Mouse (Mus musculus) limb, embryonic 12.5 days (tissue): ENCODE results near the gene Hmcn1. TPM values are rescaled to one million over a fixed set of nuclear protein-coding genes. Genes with fewer than 3 reads are reported as not detected.

Experiments used
- ATAC-seq: fragments of 200-750 bp; cut with Nextera tagmentation; 2 replicates; pipeline ENCODE4 v1.8.0; 2017; ENCODE audit warnings: low read depth, moderate TSS enrichment; ENCODE audit not compliant: insufficient number of reproducible peaks, insufficient read depth, low FRiP score, low TSS enrichment
- H3K27ac ChIP-seq: fragments of 300-500 bp; sonication (generic); 2 replicates; pipeline ENCODE4 v1.5.1; 2016; ENCODE audit warnings: mild to moderate bottlenecking, moderate library complexity
- H3K27me3 ChIP-seq: fragments of 300-500 bp; sonication (generic); 2 replicates; pipeline ENCODE4 v1.6.1; 2016; ENCODE audit warnings: mild to moderate bottlenecking, moderate library complexity
- H3K36me3 ChIP-seq: fragments of 300-500 bp; sonication (generic); 2 replicates; pipeline ENCODE4 v1.6.1; 2016; ENCODE audit warnings: mild to moderate bottlenecking, moderate library complexity
- H3K4me1 ChIP-seq: fragments of 300-500 bp; sonication (generic); replicated peaks from 2 replicates; pipeline ENCODE4 v1.6.1; 2016
- H3K4me2 ChIP-seq: fragments of 300-500 bp; sonication (generic); 2 replicates; pipeline ENCODE4 v1.6.1; 2016; ENCODE audit warnings: mild to moderate bottlenecking, moderate library complexity
- H3K4me3 ChIP-seq: fragments of 300-500 bp; sonication (generic); replicated peaks from 2 replicates; pipeline ENCODE4 v1.5.1; 2016; ENCODE audit warnings: mild to moderate bottlenecking
- H3K9ac ChIP-seq: fragments of 300-500 bp; sonication (generic); replicated peaks from 2 replicates; pipeline ENCODE4 v1.6.1; 2016; ENCODE audit warnings: mild to moderate bottlenecking, moderate library complexity
- H3K9me3 ChIP-seq: fragments of 300-500 bp; sonication (generic); 2 replicates; pipeline ENCODE4 v1.6.1; 2016; ENCODE audit warnings: mild to moderate bottlenecking, moderate library complexity
- WGBS: fragments of 180-500 bp; shearing (Covaris S2); methylation state at CpG from one replicate; pipeline ENCODE4 v1.1.7; 2016; 5-methylcytosine and 5-hydroxymethylcytosine counted together
- polyA plus RNA-seq: library from polyadenylated mRNA; unstranded; fragments of >200 nt; fragmentation: Nextera tagmentation; extraction: Ambion mirVana; gene quantifications from 2 replicates; pipeline ENCODE4 v1.2.1, GENCODE M21; 2016

Gene Hmcn1
- polyA plus RNA-seq, 1 experiment from 2014 or later = 25.6 TPM

DNA sequence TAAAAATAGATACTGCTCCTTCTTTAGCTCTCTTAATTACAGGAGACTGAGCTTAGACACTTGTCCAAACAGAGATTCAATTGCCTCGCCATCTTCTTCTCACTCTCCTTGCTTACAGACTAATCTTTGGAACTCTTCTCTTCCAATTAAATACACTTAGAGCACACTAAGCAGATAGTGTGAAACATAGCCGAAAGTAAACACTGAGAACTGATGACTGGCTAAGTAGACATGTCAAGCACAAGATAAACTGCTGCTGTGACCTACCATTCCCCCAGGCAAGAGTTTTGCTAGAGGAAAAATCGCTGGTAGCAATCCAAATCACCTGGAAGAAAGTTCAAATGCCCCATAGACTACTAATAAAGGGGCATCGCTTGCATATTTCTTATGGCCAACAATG lies 178.3 kb downstream of the Hmcn1 start:
- no peak overlapping the region for H3K4me2 ChIP-seq
- no peaks in the 10 kb centered on the region for H3K9me3 ChIP-seq
- WGBS = 65% methylated on average over 4 of the region's 4 CpGs
- no peak for ATAC-seq
- H3K4me3 ChIP-seq = no peak overlapping the region
- 0 out of 2 replicates have a peak overlapping the region, but pooled peaks have one; percentile 3 for H3K27ac ChIP-seq
- H3K36me3 ChIP-seq = peaks cover 10% of the 10 kb centered on the region; the same call in 1 of the 2 replicates
- no peaks in the 10 kb centered on the region for H3K27me3 ChIP-seq
- peaks cover 15% of the 10 kb centered on the region for H3K4me1 ChIP-seq
- H3K9ac ChIP-seq = no peak overlapping the region

DNA sequence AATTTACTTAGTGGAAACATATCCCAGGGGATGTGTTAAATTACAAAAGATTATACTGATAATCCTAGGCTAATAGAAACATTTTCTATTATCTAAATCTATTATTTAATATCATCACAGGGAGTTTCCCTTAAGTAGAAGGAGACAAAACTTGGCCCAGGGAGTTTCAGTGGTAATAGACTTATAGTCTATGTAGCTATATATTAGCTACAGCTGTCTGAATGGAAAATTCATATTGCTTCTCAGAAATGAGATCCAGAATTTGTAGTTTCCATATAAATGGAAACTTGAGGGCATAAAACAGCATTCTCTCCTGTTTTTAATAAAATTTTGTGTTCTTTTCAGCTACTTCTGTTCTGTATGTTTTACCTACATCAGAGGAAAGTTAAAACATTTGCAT lies 179.9 kb downstream of the Hmcn1 start:
- H3K27ac ChIP-seq = no peak overlapping the region

DNA sequence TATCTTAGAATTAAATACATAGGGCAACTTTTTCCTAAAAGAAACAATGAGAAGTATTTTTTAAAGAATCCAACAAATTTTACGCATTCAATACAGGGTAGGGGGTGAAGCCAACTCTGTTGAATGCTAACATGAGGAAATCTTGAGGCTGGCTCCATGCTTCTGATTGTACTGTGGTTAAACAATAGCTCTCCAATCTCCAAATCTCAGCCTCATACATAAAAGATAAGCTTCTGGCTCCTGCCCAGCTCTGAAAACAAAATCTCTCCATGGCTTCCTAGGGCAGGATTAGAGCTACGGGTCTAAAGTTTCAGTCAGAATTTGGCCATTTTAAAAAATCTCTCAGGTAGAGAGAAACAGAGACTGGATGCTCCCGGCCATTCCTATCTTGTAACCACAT lies 186.4 kb downstream of the Hmcn1 start:
- H3K9ac ChIP-seq = no peak overlapping the region
- no peak for ATAC-seq
- peaks cover 27% of the 10 kb centered on the region for H3K36me3 ChIP-seq
- no peaks in the 10 kb centered on the region for H3K4me1 ChIP-seq
- no peak overlapping the region for H3K4me3 ChIP-seq
- no peak overlapping the region for H3K4me2 ChIP-seq
- H3K9me3 ChIP-seq = no peaks in the 10 kb centered on the region
- H3K27me3 ChIP-seq = no peaks in the 10 kb centered on the region
- 88% methylated on average over 3 of the region's 3 CpGs for WGBS
- no peak overlapping the region for H3K27ac ChIP-seq

More for the DNA sequence above, 179.9 kb downstream of the Hmcn1 start:
- H3K36me3 ChIP-seq = peaks cover 16% of the 10 kb centered on the region
- no peaks in the 10 kb centered on the region for H3K27me3 ChIP-seq
- H3K9me3 ChIP-seq = no peaks in the 10 kb centered on the region
- H3K9ac ChIP-seq = no peak overlapping the region
- H3K4me2 ChIP-seq = no peak overlapping the region
- no peak for ATAC-seq
- no peak overlapping the region for H3K4me3 ChIP-seq
- peaks cover 15% of the 10 kb centered on the region for H3K4me1 ChIP-seq

DNA sequence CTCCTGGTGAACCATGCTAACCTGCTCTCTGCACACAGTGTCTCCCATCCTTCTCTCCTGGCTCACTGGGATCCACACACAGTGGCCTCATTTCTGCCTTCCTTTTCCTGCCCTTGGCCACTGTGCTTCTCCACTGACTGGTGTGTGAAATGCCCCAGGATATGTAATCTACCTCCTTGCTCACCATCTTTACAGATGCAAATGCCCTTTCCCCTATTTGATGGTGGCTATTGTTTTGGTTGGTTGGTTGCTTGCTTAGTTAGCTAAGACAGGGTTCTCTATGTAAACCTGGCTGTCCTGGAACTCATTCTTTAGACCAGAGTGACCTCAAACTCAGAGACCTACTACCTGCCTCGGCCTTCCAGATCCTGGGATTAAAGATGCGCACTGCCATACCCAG lies 187.8 kb downstream of the Hmcn1 start:
- no peak overlapping the region for H3K4me3 ChIP-seq
- ATAC-seq = no peak
- no peaks in the 10 kb centered on the region for H3K4me1 ChIP-seq
- no peaks in the 10 kb centered on the region for H3K27me3 ChIP-seq
- 87% methylated on average over 2 of the region's 2 CpGs for WGBS
- no peak overlapping the region for H3K27ac ChIP-seq
- H3K9ac ChIP-seq = no peak overlapping the region
- peaks cover 37% of the 10 kb centered on the region for H3K36me3 ChIP-seq
- H3K9me3 ChIP-seq = no peaks in the 10 kb centered on the region
- no peak overlapping the region for H3K4me2 ChIP-seq

DNA sequence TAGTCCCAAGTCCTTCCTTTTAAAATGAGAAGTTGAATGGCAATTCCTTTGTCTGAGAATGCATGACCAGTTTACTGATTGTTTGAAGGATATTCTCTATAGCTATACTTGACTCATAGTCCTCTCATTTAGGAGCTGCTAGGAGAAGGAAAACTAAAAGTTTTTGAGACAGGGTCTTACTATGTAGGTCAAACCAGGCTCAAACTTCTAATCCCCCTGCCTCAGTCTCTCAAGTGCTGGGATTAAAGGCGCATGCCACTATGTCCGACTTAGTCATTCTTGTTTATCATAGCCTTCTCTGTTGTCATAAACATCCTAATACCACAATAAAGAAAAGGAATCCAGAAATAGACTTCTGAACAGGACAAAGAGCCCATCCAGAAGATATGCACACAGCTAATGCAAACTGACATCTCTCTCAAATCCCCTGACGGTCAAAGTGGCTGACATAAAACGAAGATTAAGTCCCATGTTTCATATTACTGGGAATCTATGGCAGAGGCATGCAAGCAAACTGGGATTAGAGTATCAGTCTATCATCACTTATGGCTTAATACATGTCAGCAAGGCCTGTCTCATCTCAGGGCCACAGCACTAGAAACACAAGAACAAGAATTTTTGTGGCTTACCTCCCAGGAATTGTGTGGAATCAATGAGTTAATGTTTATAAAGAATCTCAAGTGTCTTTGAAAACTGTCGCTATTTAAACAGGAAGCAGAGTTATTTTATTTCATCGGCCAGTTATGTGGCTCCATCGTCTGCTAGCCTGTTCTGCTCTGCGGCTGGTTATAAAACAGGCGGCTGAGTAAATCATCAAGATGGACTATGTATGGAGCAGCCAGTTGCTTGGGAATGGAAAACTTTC lies 188.8 kb downstream of the Hmcn1 start:
- Histone ChIP-seq H3K4me1 (no peaks in the 10 kb centered on the region), H3K27me3 (no peaks in the 10 kb centered on the region), H3K4me3 (no peak overlapping the region), H3K4me2 (no peak overlapping the region), H3K27ac (no peak overlapping the region), H3K9ac (no peak overlapping the region), H3K9me3 (no peaks in the 10 kb centered on the region), H3K36me3 (peaks cover 36% of the 10 kb centered on the region)
- ATAC-seq = no peak
- WGBS = 73% methylated on average over 9 of the region's 9 CpGs

DNA sequence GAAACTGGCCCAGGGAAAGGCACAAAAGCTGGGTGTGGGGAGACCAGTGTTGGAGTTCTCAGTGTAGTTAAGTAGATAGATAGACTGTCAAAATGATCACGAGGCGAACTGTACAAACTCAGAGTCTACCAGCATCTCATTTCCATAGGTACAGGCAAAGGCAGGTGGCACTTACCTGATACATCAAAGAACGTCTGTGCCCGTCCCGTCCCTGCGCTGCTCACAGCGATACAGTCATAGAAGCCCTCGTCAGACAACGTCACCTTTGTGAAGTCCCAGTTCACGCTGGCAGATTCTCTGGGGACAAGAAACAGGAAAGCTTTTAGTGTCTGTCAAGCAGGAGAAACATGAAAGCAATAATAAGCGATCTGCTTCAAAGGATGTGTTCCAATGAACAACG lies 190.6 kb downstream of the Hmcn1 start:
- Histone ChIP-seq H3K4me2 (no peak overlapping the region), H3K4me3 (no peak overlapping the region), H3K27ac (no peak overlapping the region), H3K9me3 (no peaks in the 10 kb centered on the region), H3K27me3 (no peaks in the 10 kb centered on the region), H3K4me1 (no peaks in the 10 kb centered on the region), H3K9ac (no peak overlapping the region), H3K36me3 (peaks cover 36% of the 10 kb centered on the region)
- ATAC-seq = no peak
- WGBS = 90% methylated on average over 12 of the region's 12 CpGs

DNA sequence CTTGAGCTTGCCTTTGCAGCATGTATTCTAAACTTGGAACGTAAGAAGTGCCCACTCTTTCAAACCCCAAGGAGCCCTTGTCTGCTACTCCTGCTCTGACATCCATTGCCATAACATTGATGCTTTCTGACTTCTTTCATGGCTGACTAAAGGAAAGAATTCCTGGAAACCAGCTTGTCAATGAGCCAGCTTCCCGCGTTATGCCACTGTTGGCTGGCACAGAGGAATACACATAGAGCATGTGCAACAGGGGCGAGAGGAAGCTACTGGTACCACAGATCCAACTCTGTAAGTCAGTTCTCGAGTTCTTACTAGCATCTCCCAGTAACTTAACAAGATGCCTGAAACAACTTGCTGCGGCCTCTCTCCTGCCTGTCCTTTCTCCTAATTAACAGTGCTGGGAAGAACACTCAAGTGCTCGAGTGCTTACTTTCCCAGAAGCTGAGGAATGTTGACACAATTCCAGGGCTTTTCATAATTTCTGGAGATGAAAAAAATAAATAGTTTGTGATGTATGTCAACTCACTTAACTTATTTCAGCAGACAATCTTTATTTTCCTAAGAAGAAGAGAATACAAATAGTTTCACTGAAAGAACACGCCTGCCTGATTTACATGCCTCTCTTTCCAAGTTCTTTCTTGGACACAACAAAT lies 192.5 kb downstream of the Hmcn1 start:
- no peak for ATAC-seq
- Histone ChIP-seq H3K9me3 (no peaks in the 10 kb centered on the region), H3K27ac (no peak overlapping the region), H3K4me1 (no peaks in the 10 kb centered on the region), H3K9ac (no peak overlapping the region), H3K4me3 (no peak overlapping the region), H3K36me3 (peaks cover 53% of the 10 kb centered on the region), H3K4me2 (no peak overlapping the region), H3K27me3 (no peaks in the 10 kb centered on the region)
- WGBS = 87% methylated on average over 8 of the region's 8 CpGs

DNA sequence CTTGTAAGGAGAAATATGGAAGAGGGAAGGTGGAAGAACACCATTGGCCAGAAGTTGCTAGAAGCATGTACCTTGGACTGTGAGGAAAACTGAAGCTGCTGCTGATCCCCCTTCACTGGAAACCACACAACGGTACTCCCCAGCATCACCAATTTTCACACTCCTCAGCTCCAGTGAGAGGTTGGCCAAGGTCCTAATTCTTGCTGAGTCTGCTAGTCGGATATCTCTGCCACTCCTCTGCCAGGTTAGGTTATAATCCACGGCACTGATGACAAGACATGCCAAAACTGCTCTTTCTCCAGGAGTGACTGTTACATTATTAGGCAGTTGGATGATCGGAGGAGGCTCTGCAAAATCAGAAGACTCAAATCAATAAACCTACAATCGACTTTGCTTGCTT lies 194.6 kb downstream of the Hmcn1 start:
- H3K4me3 ChIP-seq = no peak overlapping the region
- no peaks in the 10 kb centered on the region for H3K9me3 ChIP-seq
- ATAC-seq = no peak
- H3K27me3 ChIP-seq = no peaks in the 10 kb centered on the region
- no peak overlapping the region for H3K27ac ChIP-seq
- 91% methylated on average over 5 of the region's 5 CpGs for WGBS
- H3K4me1 ChIP-seq = no peaks in the 10 kb centered on the region
- no peak overlapping the region for H3K9ac ChIP-seq
- peaks cover 55% of the 10 kb centered on the region for H3K36me3 ChIP-seq
- no peak overlapping the region for H3K4me2 ChIP-seq

DNA sequence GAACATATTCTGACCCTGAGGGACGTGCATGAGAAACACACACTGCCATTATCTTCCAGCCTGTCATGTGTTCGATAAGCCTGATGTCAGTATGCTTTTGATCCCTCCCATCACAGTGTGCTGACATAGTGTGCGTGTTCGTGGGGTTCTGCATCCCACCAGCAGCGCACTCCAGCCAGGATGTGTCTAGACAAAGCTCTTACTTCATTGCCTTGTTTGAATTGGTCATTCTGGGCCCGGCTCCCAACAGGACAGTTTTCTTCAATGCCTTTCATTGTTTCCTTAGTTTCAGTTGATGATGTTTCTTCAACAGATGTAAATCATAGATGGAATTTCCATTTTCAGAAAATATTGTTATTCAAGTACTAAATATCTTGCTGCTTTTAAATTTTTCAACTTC lies 206.5 kb downstream of the Hmcn1 start:
- Histone ChIP-seq H3K9ac (no peak overlapping the region), H3K27me3 (no peaks in the 10 kb centered on the region), H3K27ac (no peak overlapping the region), H3K4me1 (no peaks in the 10 kb centered on the region), H3K36me3 (peaks cover 4% of the 10 kb centered on the region; the same call in 1 of the 2 replicates), H3K4me3 (no peak overlapping the region), H3K9me3 (no peaks in the 10 kb centered on the region), H3K4me2 (no peak overlapping the region)
- ATAC-seq = no peak
- WGBS = 88% methylated on average over 6 of the region's 6 CpGs

DNA sequence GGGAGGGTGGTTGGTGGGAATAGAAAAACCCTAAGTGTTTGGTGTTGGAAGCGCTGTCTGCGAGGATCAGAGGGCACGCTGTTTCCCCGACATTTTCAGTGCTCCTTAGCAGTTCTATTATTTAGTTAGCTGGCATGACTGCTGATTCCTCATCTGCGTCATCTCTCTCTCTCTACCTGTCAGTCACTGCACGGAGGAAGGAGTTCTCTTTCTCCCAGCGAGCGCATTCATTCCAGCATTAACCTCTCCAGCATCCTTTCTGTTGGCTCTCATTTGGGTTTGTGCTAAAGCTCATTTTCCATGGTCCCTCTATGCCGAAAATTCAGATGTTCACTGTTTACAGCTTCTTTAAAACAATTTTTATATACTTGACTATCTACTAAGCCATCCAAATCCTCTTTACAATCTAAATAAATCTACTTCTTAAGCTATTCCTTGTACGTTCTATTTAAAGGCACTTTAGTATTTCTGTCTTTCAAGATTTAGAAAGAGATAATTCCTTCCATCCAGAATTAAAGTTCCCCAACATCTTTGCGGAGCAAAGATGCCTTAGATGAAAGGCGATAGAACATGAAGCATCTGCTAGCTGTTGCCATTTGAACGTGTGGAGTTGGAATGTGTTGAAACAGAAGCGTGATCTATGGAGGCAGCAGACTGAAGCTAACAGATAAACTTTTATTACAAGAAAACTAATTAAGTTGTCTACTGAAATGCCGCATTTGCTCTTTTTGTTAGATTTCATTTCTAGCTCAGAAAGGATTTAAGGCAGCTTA lies 210.0 kb downstream of the Hmcn1 start:
- Histone ChIP-seq H3K9me3 (no peaks in the 10 kb centered on the region), H3K9ac (no peak overlapping the region), H3K4me3 (no peak overlapping the region), H3K4me1 (no peaks in the 10 kb centered on the region), H3K27me3 (no peaks in the 10 kb centered on the region), H3K27ac (no peak overlapping the region), H3K4me2 (no peak overlapping the region), H3K36me3 (peaks cover 4% of the 10 kb centered on the region; the same call in 1 of the 2 replicates)
- WGBS = 84% methylated on average over 15 of the region's 15 CpGs
- ATAC-seq = no peak

DNA sequence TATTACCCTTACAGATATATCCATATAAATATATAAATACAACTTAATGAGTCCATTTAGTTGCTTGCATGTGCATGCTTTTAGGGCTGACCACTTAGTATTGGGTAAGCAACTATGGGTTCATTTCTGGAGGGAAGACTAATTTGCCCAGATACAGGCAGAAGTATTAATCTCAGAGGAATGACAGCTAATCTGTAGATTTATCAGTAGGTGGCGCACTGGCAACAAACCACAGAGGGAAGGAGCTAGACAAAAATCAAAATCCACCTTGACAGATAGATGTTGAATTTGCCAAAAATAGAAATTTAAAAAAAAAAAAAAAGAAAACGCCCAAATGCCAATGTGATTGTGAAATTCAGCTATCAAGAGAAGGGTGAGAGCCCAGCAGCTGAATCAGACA lies 213.3 kb downstream of the Hmcn1 start:
- 39% methylated on average over 2 of the region's 2 CpGs for WGBS
- ATAC-seq = no peak
- Histone ChIP-seq H3K27ac (no peak overlapping the region), H3K36me3 (peaks cover 4% of the 10 kb centered on the region; the same call in 1 of the 2 replicates), H3K9ac (no peak overlapping the region), H3K4me1 (peaks cover 14% of the 10 kb centered on the region), H3K27me3 (no peaks in the 10 kb centered on the region), H3K4me2 (no peak overlapping the region), H3K9me3 (no peaks in the 10 kb centered on the region), H3K4me3 (no peak overlapping the region)
